Mouse (Mus musculus) Patski (cell line): ENCODE measurements at regions not wholly inside any gene's neighbourhood (a gene's known extent, or its start where the extent isn't known, plus 50 kb on each side); places are given as distances from the start of the nearest gene placed in this dataset.
A peak's percentile ranks its signal among the peaks of the same experiment; 100 is the strongest.
"Not testable (repeated sequence)": the region's sequence is repeated elsewhere in the genome, so short reads cannot be mapped to it uniquely, and the experiment has no call there.

ENCODE experiments used
- ATAC-seq: fragments of 100-300 bp; one replicate; pipeline ENCODE4 v1.8.0; 2021
- CTCF ChIA-PET: fragments of 350-600 bp; sonication (Branson Sonifier 250); formaldehyde crosslinking; loops from one replicate; lab custom pipeline; 2022; ENCODE audit warnings: inconsistent platforms; lab: Charles Lee
- POLR2A ChIA-PET: fragments of 350-600 bp; sonication (Branson Sonifier 250); formaldehyde crosslinking; loops from one replicate; lab custom pipeline; 2022; ENCODE audit warnings: antibody characterized with exemption, inconsistent platforms; lab: Charles Lee
- DNase-seq: peaks from one replicate; pipeline ENCODE4 v3.0.0-alpha.2; 2011; ENCODE audit warnings: low read depth, low spot score
- H3K27me3 ChIP-seq: fragments of 371-371 bp; one replicate; pipeline ENCODE4 v1.5.1; 2021
- CTCF ChIP-seq: fragments of 100-300 bp; IDR thresholded peaks from one replicate; pipeline ENCODE4 v1.5.1; 2021
- in situ Hi-C: fragments of 300-500 bp; cut with MboI; formaldehyde crosslinking; loops from 3 replicates; pipeline ENCODE4 v1.11.1; 2018; ENCODE audit warnings: low pct_unique_long_range_greater_than_20kb, mixed read lengths

DNA sequence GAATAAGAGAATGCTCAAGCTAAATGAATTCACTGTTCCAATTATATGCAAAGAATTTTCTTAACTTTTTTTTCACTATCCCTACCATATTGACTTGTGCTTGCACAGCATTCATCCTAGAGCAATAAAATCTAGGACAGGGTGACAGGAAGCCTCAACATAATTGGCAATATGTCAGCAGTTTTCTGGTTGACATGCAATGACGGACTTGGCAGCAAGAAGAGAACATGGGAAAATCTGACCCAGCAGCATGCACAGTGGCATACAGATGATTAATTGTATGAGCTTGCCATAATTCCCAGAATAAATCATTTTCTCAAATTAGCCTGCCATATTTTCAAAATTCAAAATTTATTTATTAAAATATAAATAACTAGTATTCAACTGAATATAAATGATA is 152.7 kb downstream of the Amy2a5 start:
- POLR2A ChIA-PET, result no interaction called here
- DNase-seq (no peak), ATAC-seq (no peak)
- in situ Hi-C loops, result no loop called here
- H3K27me3 ChIP-seq, result no peaks in the 10 kb centered on the region
- CTCF ChIA-PET, result no interaction called here
- TF ChIP-seq CTCF, result no peak

DNA sequence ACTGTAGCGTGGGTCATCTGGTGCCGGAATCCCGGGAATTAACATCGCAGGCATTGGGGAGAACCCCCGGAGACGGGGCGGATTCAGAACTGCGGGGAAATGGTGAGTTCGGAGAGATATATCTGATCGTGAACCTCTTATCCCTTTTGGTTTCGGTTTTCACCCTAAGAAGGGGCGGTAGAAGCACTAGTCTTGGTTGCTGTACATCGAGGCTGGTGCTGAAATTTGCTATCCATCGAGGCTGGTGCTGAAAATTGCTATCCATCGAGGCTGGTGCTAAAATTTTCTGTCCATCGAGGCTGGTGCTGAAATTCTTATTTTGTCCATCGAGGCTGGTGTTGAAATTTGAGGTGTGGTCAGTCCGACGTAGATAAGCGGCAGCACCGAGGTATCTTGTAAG is 167.8 kb downstream of the Amy2a5 start:
- POLR2A ChIA-PET, H3K27me3 ChIP-seq, in situ Hi-C loops, CTCF ChIA-PET, DNase-seq, ATAC-seq: not testable (repeated sequence)

DNA sequence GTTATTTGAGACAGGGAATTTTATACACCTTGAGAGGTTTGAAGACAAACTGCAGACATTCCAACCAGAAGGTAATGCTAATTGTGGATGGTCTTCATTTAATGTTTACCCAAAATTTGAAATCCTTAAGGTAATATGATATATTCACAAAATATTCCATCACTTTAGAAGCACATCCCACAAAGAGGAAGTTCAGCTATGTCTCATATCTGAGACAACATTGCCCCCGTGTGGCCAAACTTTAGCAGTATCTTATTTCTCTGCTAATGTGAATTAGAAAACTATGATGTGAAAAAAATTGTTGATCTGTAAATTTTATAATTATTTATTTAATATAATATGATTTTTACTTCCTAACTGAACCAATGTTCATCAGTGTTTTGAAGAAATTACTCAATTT is 177.9 kb downstream of the Amy2a5 start:
- POLR2A ChIA-PET, result no interaction called here
- in situ Hi-C loops, result no loop called here
- no peak for ATAC-seq
- peak; percentile 15 for DNase-seq
- CTCF ChIA-PET, result no interaction called here
- peak; percentile 49 for TF ChIP-seq CTCF
- peaks cover 7% of the 10 kb centered on the region for H3K27me3 ChIP-seq
